Mouse (Mus musculus): ENCODE data around the gene Rwdd3. TPM values are rescaled to one million over a fixed set of nuclear protein-coding genes. Genes with fewer than 3 reads are reported as not detected.

Rwdd3 gene
- 3.9 and 4.2 TPM in 2 replicates for polyA plus RNA-seq (2014; fragmentation: Nextera tagmentation; extraction: Ambion mirVana)

- Histone ChIP-seq H3K4me2 (peak within 1 kb of the TSS; percentile 65), H3K4me1 (ENCODE audit: control insufficient read depth, insufficient read depth, low read length) (no peaks in the 10 kb centered on the region), H3K27ac (ENCODE audit: low read depth, low read length) (no peak within 1 kb of the TSS), H3K36me3 (ENCODE audit: control insufficient read depth, insufficient read depth, low read length) (no peaks in the 10 kb centered on the region), H3K9me3 (ENCODE audit: control insufficient read depth, low read length) (no peaks in the 10 kb centered on the region), H3K9ac (ENCODE audit: low read length) (peak within 1 kb of the TSS; percentile 75), H3K27me3 (ENCODE audit: control insufficient read depth, insufficient read depth, low read length) (no peaks in the 10 kb centered on the region), H3K4me3 (ENCODE audit: low read depth, low read length) (peak within 1 kb of the TSS; percentile 51)
- WGBS, result under 1% methylated on average over 40 of the region's 40 CpGs
- peak; percentile 96 for ATAC-seq (ENCODE audit: low FRiP score)
- peak; percentile 99 for DNase-seq (ENCODE audit: low spot score, missing footprints)
Measured at GRCm38 (mm10) chr3:121171243-121171871, at the start of gene Rwdd3. Rwdd3 (minus strand) TSS chr3:121171695.

DNA sequence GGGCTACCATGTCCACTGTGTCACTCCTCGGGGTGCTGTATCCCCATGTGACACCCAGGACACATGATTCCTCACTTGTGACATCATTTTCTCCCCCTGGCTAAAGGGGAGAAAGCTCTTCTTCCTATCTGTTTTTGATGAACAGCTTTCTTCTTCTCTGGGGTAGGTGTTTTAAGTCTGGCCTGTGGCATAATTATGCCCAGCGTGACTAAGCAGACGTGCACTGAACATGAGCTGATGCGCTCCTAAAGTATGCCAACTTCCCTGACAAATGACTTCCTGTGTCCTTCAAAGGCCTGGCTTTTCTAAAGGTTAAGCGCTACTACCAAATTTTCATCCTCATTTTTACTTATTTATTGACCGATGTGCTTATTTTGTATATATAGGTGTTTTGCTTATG is 45.5 kb upstream of the Rwdd3 start:
- Histone ChIP-seq H3K4me1 (ENCODE audit: control insufficient read depth, insufficient read depth, low read length) (no peaks in the 10 kb centered on the region), H3K27ac (ENCODE audit: low read depth, low read length) (no peak overlapping the region), H3K9ac (ENCODE audit: low read length) (no peak overlapping the region), H3K9me3 (ENCODE audit: control insufficient read depth, low read length) (no peaks in the 10 kb centered on the region), H3K36me3 (ENCODE audit: control insufficient read depth, insufficient read depth, low read length) (no peaks in the 10 kb centered on the region), H3K4me3 (ENCODE audit: low read depth, low read length) (no peak overlapping the region), H3K4me2 (no peak overlapping the region), H3K27me3 (ENCODE audit: control insufficient read depth, insufficient read depth, low read length) (no peaks in the 10 kb centered on the region)
- DNase-seq (ENCODE audit: low spot score, missing footprints) (no peak), ATAC-seq (ENCODE audit: low FRiP score) (no peak)
- WGBS, result 94% methylated on average over 6 of the region's 6 CpGs

DNA sequence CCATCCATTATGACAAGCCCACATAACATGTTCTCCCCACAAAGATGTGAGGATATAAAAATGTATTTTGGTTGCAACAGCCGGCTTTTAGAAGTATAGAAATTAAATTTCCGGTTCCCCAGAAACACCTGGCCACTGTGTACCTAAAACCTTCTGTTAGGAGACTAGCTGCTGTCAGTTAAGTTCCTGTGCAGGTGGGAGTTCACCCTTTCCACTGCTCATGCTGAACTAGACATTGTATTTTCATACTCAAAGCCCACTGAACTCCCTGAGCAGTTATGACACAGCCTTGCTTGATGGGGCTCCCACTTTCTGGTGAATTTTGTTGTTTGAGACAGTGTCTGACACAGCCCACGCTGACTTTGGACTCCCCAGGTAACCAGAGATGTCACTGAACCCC is 42.0 kb upstream of the Rwdd3 start:
- no peak overlapping the region for H3K9ac ChIP-seq (ENCODE audit: low read length)
- no peaks in the 10 kb centered on the region for H3K9me3 ChIP-seq (ENCODE audit: control insufficient read depth, low read length)
- H3K4me3 ChIP-seq (ENCODE audit: low read depth, low read length), result no peak overlapping the region
- DNase-seq (ENCODE audit: low spot score, missing footprints), result no peak
- no peaks in the 10 kb centered on the region for H3K27me3 ChIP-seq (ENCODE audit: control insufficient read depth, insufficient read depth, low read length)
- H3K36me3 ChIP-seq (ENCODE audit: control insufficient read depth, insufficient read depth, low read length), result no peaks in the 10 kb centered on the region
- H3K27ac ChIP-seq (ENCODE audit: low read depth, low read length), result no peak overlapping the region
- 79% methylated on average over 3 of the region's 3 CpGs for WGBS
- no peak for ATAC-seq (ENCODE audit: low FRiP score)
- no peaks in the 10 kb centered on the region for H3K4me1 ChIP-seq (ENCODE audit: control insufficient read depth, insufficient read depth, low read length)
- H3K4me2 ChIP-seq, result no peak overlapping the region

GRCm38 (mm10) chr3:121212156-121212555 is 40.7 kb upstream of the Rwdd3 start:
- no peaks in the 10 kb centered on the region for H3K27me3 ChIP-seq (ENCODE audit: control insufficient read depth, insufficient read depth, low read length)
- no peaks in the 10 kb centered on the region for H3K9me3 ChIP-seq (ENCODE audit: control insufficient read depth, low read length)
- no peak overlapping the region for H3K4me3 ChIP-seq (ENCODE audit: low read depth, low read length)
- ATAC-seq (ENCODE audit: low FRiP score), result no peak
- WGBS, result 67% methylated on average over 1 of the region's 1 CpGs
- no peak for DNase-seq (ENCODE audit: low spot score, missing footprints)
- no peak overlapping the region for H3K27ac ChIP-seq (ENCODE audit: low read depth, low read length)
- H3K4me2 ChIP-seq, result no peak overlapping the region
- no peaks in the 10 kb centered on the region for H3K4me1 ChIP-seq (ENCODE audit: control insufficient read depth, insufficient read depth, low read length)
- no peaks in the 10 kb centered on the region for H3K36me3 ChIP-seq (ENCODE audit: control insufficient read depth, insufficient read depth, low read length)
- no peak overlapping the region for H3K9ac ChIP-seq (ENCODE audit: low read length)

DNA sequence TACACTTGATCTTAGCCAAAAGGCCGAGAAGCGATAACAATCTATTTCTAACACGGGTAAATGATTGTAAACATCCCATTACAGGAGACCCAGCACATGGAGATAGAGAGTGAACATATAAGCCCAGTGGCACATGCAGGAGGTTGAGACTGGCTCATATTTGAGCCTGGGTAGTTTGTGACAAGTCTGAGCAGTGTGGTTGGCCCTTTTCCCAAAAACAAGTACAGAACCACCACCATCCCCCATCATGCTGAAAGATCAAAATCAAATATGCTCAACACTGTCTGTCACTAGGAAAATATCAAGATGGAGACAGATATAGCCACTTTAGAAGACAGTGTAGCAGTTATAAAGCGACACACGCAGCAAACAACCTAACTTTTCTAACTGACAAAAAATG is 37.5 kb upstream of the Rwdd3 start:
- DNase-seq (ENCODE audit: low spot score, missing footprints) (no peak), ATAC-seq (ENCODE audit: low FRiP score) (no peak)
- Histone ChIP-seq H3K9ac (ENCODE audit: low read length) (no peak overlapping the region), H3K36me3 (ENCODE audit: control insufficient read depth, insufficient read depth, low read length) (no peaks in the 10 kb centered on the region), H3K4me1 (ENCODE audit: control insufficient read depth, insufficient read depth, low read length) (no peaks in the 10 kb centered on the region), H3K4me3 (ENCODE audit: low read depth, low read length) (no peak overlapping the region), H3K4me2 (no peak overlapping the region), H3K9me3 (ENCODE audit: control insufficient read depth, low read length) (no peaks in the 10 kb centered on the region), H3K27me3 (ENCODE audit: control insufficient read depth, insufficient read depth, low read length) (no peaks in the 10 kb centered on the region), H3K27ac (ENCODE audit: low read depth, low read length) (no peak overlapping the region)
- 93% methylated on average over 5 of the region's 5 CpGs for WGBS

GRCm38 (mm10) chr3:121206202-121206882 is 34.8 kb upstream of the Rwdd3 start:
- H3K4me1 ChIP-seq (ENCODE audit: control insufficient read depth, insufficient read depth, low read length), result no peaks in the 10 kb centered on the region
- no peak overlapping the region for H3K4me3 ChIP-seq (ENCODE audit: low read depth, low read length)
- no peak for ATAC-seq (ENCODE audit: low FRiP score)
- H3K4me2 ChIP-seq, result no peak overlapping the region
- H3K27me3 ChIP-seq (ENCODE audit: control insufficient read depth, insufficient read depth, low read length), result no peaks in the 10 kb centered on the region
- no peak overlapping the region for H3K27ac ChIP-seq (ENCODE audit: low read depth, low read length)
- no peaks in the 10 kb centered on the region for H3K9me3 ChIP-seq (ENCODE audit: control insufficient read depth, low read length)
- H3K36me3 ChIP-seq (ENCODE audit: control insufficient read depth, insufficient read depth, low read length), result no peaks in the 10 kb centered on the region
- no peak for DNase-seq (ENCODE audit: low spot score, missing footprints)
- WGBS, result 89% methylated on average over 19 of the region's 19 CpGs
- no peak overlapping the region for H3K9ac ChIP-seq (ENCODE audit: low read length)

DNA sequence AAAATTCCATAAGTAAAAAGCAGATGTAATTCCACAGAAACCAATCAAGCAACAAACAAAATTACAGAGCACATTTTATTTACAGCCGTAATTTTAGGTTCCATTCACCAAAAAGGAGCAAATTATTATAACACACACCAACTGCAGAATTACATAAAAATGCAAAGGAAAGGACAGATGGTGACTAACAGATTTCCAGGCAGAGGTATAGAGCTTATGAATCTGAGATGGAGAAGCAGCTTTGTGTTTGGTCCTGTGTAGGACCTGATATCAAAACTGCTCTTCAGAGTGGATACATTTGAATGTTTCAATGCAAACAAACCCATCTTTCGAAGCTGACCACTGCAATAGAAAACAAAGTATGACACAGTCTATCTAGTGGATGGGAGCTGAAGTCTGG is 31.1 kb upstream of the Rwdd3 start:
- Histone ChIP-seq H3K9me3 (ENCODE audit: control insufficient read depth, low read length) (no peaks in the 10 kb centered on the region), H3K27me3 (ENCODE audit: control insufficient read depth, insufficient read depth, low read length) (no peaks in the 10 kb centered on the region), H3K27ac (ENCODE audit: low read depth, low read length) (no peak overlapping the region), H3K4me3 (ENCODE audit: low read depth, low read length) (no peak overlapping the region), H3K9ac (ENCODE audit: low read length) (no peak overlapping the region), H3K4me2 (no peak overlapping the region), H3K4me1 (ENCODE audit: control insufficient read depth, insufficient read depth, low read length) (no peaks in the 10 kb centered on the region), H3K36me3 (ENCODE audit: control insufficient read depth, insufficient read depth, low read length) (no peaks in the 10 kb centered on the region)
- no peak for ATAC-seq (ENCODE audit: low FRiP score)
- WGBS, result 90% methylated on average over 2 of the region's 2 CpGs
- no peak for DNase-seq (ENCODE audit: low spot score, missing footprints)

DNA sequence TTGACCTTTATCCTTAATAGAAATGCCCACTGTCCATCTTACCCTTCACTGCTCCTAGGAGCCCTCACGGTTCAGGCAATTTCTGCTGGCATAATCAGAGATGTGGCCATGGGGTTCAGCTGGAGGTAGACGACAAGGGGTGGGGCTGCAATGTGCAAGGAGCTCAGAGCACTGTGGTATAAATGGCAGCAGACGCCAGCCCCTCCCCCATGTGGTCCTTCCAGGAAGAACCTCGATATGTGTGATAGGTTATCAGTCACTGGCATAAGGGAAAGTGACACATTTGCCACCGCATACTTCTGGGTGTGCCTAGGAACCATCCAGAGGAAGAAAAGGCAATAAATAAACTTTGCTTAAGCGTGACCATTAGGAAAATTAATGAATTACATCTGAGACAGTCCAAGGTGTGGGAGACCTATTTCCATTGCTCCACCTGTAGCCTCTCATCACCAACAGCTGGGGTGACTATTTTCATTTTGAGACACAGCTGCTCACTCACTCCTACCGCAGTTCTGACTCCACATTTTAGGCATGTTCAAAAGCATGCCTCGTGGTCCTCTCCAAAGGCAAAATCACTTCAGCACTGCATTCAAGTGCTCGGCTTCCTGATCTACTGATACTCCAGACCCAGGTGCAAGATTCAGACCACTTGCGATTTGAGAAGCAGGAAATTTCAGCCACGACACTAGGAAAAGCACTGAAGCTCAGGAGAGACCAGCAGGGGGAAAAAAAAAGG is 29.7 kb upstream of the Rwdd3 start:
- Histone ChIP-seq H3K4me3 (ENCODE audit: low read depth, low read length) (no peak overlapping the region), H3K27ac (ENCODE audit: low read depth, low read length) (no peak overlapping the region), H3K9ac (ENCODE audit: low read length) (no peak overlapping the region), H3K36me3 (ENCODE audit: control insufficient read depth, insufficient read depth, low read length) (no peaks in the 10 kb centered on the region), H3K9me3 (ENCODE audit: control insufficient read depth, low read length) (no peaks in the 10 kb centered on the region), H3K4me1 (ENCODE audit: control insufficient read depth, insufficient read depth, low read length) (no peaks in the 10 kb centered on the region), H3K27me3 (ENCODE audit: control insufficient read depth, insufficient read depth, low read length) (no peaks in the 10 kb centered on the region), H3K4me2 (no peak overlapping the region)
- ATAC-seq (ENCODE audit: low FRiP score) (no peak), DNase-seq (ENCODE audit: low spot score, missing footprints) (no peak)
- WGBS, result 69% methylated on average over 11 of the region's 11 CpGs

DNA sequence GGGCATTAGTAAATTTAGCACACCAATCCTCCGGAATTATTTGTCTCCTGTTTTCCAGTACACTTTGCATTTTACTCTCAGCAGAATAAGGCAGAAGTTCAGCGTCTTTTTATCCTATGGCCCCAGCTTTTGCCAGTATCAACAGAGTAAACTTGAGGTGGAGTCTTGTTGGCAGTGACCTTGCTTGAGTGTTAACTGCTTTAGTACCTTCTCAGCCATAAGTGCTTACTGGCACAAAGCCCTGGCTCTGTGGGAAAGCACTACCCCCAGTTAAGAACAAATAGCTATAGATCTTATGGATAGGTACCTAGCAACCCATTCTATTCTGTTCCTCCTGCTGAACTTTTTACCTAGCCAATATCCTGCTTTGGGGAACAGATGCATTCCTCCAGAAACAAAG is 17.7 kb upstream of the Rwdd3 start:
- 89% methylated on average over 2 of the region's 2 CpGs for WGBS
- no peak overlapping the region for H3K27ac ChIP-seq (ENCODE audit: low read depth, low read length)

More for the DNA sequence above, 17.7 kb upstream of the Rwdd3 start:
- DNase-seq (ENCODE audit: low spot score, missing footprints) (no peak), ATAC-seq (ENCODE audit: low FRiP score) (no peak)
- Histone ChIP-seq H3K36me3 (ENCODE audit: control insufficient read depth, insufficient read depth, low read length) (no peaks in the 10 kb centered on the region), H3K4me2 (no peak overlapping the region), H3K4me3 (ENCODE audit: low read depth, low read length) (no peak overlapping the region), H3K9me3 (ENCODE audit: control insufficient read depth, low read length) (no peaks in the 10 kb centered on the region), H3K4me1 (ENCODE audit: control insufficient read depth, insufficient read depth, low read length) (no peaks in the 10 kb centered on the region), H3K27me3 (ENCODE audit: control insufficient read depth, insufficient read depth, low read length) (no peaks in the 10 kb centered on the region), H3K9ac (ENCODE audit: low read length) (no peak overlapping the region)
